Mouse (Mus musculus): ENCODE measurements around the gene Tab1. TPM values are rescaled to one million over a fixed set of nuclear protein-coding genes. Genes with fewer than 3 reads are reported as not detected.

Tab1 gene
- polyA plus RNA-seq, 1 experiment from 2014 or later, result 31.1 TPM

DNA sequence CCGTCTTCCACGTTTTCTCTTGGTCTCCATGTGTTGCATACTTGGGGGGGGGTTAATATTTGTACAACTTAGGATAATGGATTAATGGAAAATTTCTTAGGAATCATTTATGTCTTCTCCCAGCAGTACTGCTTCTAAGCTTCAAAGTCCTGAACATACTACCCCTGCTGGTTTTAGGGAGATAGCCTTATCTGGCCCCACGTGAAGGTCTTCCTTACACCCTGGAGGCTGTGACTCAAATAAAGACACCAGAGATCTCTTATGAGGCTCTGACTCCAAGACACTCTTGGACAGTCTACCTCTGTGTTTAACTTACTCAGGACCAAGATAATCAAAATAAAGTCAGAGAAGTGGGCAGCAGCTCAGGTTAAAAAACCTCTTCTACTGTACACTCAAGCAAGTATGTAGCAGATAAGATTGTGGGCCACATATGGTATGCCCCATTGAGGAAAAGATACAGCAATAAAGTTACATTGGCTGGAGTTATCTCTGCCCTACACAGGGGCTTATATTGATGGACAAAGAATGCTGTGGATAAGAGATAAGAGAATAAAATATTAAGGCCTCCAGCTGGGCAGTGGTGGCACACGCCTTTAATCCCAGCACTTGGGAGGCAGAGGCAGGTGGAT lies 49.3 kb downstream of the Tab1 start:
- Histone ChIP-seq H3K27me3 (replicated peaks) (no peaks in the 10 kb centered on the region), H3K36me3 (0 out of 2 replicates have a peak, but pooled peaks cover 3% of the 10 kb centered on the region), H3K27ac (replicated peaks) (no peak overlapping the region), H3K4me3 (no peak overlapping the region), H3K9me3 (peaks cover 5% of the 10 kb centered on the region), H3K4me1 (no peaks in the 10 kb centered on the region), H3K9ac (no peak overlapping the region), H3K4me2 (no peak overlapping the region)
- WGBS, result 61% methylated on average over 4 of the region's 4 CpGs
- ATAC-seq (ENCODE audit: extremely low read depth, insufficient number of reproducible peaks, low FRiP score, low TSS enrichment), result no peak

DNA sequence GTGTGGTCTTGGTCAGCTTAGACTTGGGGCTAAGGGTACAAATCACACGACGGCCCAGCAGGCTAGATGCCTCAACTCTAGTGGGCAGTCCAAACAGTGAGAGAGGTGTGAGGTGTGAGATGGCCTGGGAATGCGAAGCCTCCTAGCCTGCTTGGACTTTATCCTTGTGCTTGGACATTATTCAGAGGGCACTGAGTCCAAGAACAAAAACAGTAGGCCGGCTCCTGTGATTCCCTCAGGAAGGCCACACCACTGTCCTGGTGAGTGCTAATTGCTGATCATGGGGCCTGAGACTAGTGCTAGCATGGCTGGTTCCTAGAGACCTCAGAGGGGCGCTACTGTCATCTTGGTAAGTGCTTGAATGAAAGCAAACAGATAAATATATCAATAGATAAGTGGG lies 56.0 kb downstream of the Tab1 start:
- no peaks in the 10 kb centered on the region for H3K36me3 ChIP-seq
- no peaks in the 10 kb centered on the region for H3K9me3 ChIP-seq
- H3K4me1 ChIP-seq, result peaks cover 10% of the 10 kb centered on the region
- H3K27ac ChIP-seq (replicated peaks), result no peak overlapping the region
- H3K4me3 ChIP-seq, result no peak overlapping the region
- H3K9ac ChIP-seq, result no peak overlapping the region
- H3K27me3 ChIP-seq (replicated peaks), result no peaks in the 10 kb centered on the region
- 61% methylated on average over 5 of the region's 5 CpGs for WGBS
- no peak for ATAC-seq (ENCODE audit: extremely low read depth, insufficient number of reproducible peaks, low FRiP score, low TSS enrichment)
- no peak overlapping the region for H3K4me2 ChIP-seq

DNA sequence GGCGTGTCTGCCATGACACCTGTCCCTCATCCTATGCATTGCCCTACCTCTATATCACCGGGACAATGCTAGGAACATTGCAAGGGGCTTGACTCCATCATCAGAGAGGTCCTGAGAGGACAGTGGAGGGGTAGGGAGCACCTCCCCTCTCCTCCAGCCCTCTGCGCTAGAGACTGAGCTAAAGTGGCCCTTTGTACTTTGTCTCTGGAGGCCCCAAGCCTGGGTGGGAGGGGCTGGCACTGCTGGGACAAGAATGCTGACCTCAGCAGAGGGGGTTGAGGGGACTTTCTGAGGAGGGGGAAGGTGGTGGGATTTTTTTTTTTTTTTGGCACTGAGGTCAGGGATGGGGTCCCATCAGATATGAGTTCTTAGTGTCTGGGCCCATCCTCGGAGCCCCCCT lies 57.1 kb downstream of the Tab1 start:
- WGBS, result 70% methylated on average over 4 of the region's 4 CpGs
- Histone ChIP-seq H3K4me1 (peaks cover 10% of the 10 kb centered on the region), H3K27ac (replicated peaks) (no peak overlapping the region), H3K9ac (no peak overlapping the region), H3K9me3 (no peaks in the 10 kb centered on the region), H3K27me3 (replicated peaks) (no peaks in the 10 kb centered on the region), H3K4me2 (no peak overlapping the region), H3K36me3 (no peaks in the 10 kb centered on the region), H3K4me3 (no peak overlapping the region)
- no peak for ATAC-seq (ENCODE audit: extremely low read depth, insufficient number of reproducible peaks, low FRiP score, low TSS enrichment)

DNA sequence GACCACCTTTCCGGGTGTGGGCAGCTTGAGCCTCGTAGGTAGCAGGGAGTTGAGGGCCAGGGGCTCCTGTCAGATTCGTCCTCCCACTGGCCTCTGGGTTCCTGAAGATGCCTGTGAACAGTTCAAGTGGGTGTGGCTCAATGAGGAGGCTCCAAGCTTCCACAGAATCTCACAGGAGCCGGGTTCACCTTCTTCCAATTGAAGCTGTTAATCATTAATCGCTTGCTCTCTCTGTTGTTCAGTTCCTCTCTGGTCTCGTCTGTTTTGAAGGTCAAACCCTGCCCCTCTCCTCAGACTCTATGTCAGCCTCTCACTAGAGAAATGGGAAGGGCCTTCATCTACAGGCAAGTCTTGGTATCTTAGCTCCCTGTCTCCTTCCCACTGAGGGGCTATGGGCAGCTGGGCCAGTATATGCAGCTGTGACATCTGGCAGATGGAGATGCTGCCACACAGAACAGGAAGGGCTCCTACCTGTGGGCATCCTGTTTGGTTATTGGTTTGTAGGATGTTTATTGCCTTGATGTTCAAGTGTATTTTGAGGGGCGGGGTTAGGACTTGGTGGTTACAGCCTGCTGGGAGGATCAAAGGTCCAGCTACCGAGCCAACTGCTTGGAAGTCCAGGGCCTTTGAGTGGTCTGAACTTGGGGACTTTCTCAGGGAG lies 58.8 kb downstream of the Tab1 start:
- ATAC-seq (ENCODE audit: extremely low read depth, insufficient number of reproducible peaks, low FRiP score, low TSS enrichment), result no peak
- H3K27ac ChIP-seq (replicated peaks), result no peak overlapping the region
- H3K9me3 ChIP-seq, result no peaks in the 10 kb centered on the region
- H3K27me3 ChIP-seq (replicated peaks), result no peaks in the 10 kb centered on the region
- H3K4me1 ChIP-seq, result peaks cover 10% of the 10 kb centered on the region
- H3K4me2 ChIP-seq, result no peak overlapping the region
- H3K4me3 ChIP-seq, result no peak overlapping the region
- H3K9ac ChIP-seq, result no peak overlapping the region
- H3K36me3 ChIP-seq, result no peaks in the 10 kb centered on the region
- WGBS, result 62% methylated on average over 8 of the region's 8 CpGs

DNA sequence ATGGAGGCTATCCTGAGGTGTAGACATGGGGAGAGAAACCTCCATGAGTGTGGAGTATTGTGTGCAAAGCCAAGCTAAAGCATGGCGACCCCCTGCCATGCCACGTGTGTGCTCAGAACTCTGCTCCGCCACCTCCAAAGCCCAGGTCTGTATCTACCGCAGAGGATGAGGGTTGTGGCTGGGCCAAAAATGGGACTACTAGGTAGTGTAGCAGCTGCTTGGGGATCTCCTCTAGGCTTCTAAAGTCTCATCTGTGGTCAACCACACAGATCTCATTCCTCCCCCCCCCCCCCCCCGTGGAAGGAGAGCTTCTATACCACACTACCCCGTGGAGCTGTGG lies 59.3 kb downstream of the Tab1 start:
- Histone ChIP-seq H3K27ac (replicated peaks) (no peak overlapping the region), H3K9me3 (no peaks in the 10 kb centered on the region), H3K4me3 (no peak overlapping the region), H3K9ac (no peak overlapping the region), H3K36me3 (no peaks in the 10 kb centered on the region), H3K4me1 (peaks cover 10% of the 10 kb centered on the region), H3K27me3 (replicated peaks) (no peaks in the 10 kb centered on the region), H3K4me2 (no peak overlapping the region)
- no peak for ATAC-seq (ENCODE audit: extremely low read depth, insufficient number of reproducible peaks, low FRiP score, low TSS enrichment)
- 77% methylated on average over 6 of the region's 6 CpGs for WGBS

DNA sequence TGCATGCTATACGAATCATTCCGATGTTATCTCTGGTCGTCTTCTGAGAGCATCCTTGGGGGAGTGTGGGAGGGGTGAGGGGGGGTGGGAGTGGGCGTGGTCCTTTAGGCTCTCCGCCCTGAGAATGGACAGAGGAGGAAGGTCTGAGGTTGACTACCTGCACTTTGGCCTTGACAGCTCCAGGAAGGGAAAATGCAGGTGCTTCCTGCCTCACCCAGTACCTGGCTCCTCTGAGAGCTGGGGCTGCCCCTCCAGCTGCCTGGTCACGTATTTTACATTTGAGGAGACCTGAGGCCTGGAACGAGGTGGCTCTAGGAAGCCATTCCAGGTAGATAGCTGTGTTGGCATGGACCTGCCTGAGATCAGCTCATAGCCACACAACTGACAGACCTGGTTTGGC lies 59.9 kb downstream of the Tab1 start:
- 61% methylated on average over 7 of the region's 7 CpGs for WGBS
- no peak overlapping the region for H3K4me3 ChIP-seq
- H3K27me3 ChIP-seq (replicated peaks), result no peaks in the 10 kb centered on the region
- H3K4me2 ChIP-seq, result no peak overlapping the region
- no peak overlapping the region for H3K27ac ChIP-seq (replicated peaks)
- no peak overlapping the region for H3K9ac ChIP-seq
- H3K36me3 ChIP-seq, result no peaks in the 10 kb centered on the region
- ATAC-seq (ENCODE audit: extremely low read depth, insufficient number of reproducible peaks, low FRiP score, low TSS enrichment), result no peak
- H3K9me3 ChIP-seq, result peaks cover 2% of the 10 kb centered on the region
- peaks cover 10% of the 10 kb centered on the region for H3K4me1 ChIP-seq

DNA sequence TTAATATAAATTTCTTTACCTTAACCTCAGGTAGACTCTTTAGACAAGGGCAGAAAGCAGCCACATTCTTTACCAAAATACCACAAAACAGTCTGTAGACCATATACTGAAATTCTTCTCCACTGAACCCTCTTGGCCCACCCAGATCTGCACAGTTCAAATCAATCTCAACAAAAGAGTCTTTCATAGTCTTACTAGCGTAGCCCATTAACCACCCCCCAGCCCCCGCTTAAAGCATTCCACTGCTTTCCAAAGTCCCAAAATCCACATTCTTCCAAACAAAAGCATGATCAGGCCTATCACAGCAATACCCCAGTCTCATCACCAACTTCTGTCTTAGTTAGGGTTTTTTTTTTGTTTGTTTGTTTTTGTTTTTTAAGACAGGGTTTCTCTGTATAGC lies 66.6 kb downstream of the Tab1 start:
- no peaks in the 10 kb centered on the region for H3K36me3 ChIP-seq
- no peaks in the 10 kb centered on the region for H3K4me1 ChIP-seq
- 75% methylated on average over 2 of the region's 2 CpGs for WGBS

DNA sequence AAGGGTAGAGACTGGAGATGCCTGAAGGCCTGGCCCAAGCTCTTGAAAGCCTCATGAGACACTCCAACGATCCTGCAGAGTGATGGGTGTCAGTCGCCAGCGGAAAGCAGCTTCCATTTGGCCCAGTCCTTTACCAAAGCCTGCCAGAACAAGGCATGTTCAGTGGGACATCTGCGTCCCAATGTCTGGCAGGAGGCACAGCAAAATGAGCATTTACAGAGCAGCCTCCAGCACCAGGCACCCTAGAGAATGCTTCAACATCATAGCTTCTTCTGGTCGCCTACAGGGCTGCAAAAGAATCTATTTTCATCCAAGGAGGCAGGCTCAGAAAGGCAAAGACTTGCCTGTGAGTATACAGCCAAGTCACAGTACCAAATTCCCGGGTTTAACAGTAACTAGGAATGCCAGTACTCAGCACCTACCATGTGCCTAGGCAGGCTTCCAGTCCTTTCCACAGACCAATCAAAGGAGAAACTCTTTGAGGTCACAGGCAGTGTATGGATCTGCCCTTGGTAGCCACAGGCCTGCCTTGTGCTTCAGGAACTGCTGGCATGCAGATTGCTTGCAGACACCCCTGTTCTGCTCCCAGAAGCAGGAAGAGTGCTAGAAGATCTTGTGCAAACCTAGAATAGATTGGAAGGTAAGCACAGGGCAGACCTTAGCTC lies 69.3 kb downstream of the Tab1 start:
- 70% methylated on average over 6 of the region's 6 CpGs for WGBS
- no peak for ATAC-seq (ENCODE audit: extremely low read depth, insufficient number of reproducible peaks, low FRiP score, low TSS enrichment)

More for the DNA sequence above, 66.6 kb downstream of the Tab1 start:
- Histone ChIP-seq H3K9me3 (peaks cover 8% of the 10 kb centered on the region), H3K27me3 (replicated peaks) (no peaks in the 10 kb centered on the region), H3K9ac (no peak overlapping the region), H3K4me2 (no peak overlapping the region), H3K4me3 (no peak overlapping the region), H3K27ac (replicated peaks) (no peak overlapping the region)
- no peak for ATAC-seq (ENCODE audit: extremely low read depth, insufficient number of reproducible peaks, low FRiP score, low TSS enrichment)

DNA sequence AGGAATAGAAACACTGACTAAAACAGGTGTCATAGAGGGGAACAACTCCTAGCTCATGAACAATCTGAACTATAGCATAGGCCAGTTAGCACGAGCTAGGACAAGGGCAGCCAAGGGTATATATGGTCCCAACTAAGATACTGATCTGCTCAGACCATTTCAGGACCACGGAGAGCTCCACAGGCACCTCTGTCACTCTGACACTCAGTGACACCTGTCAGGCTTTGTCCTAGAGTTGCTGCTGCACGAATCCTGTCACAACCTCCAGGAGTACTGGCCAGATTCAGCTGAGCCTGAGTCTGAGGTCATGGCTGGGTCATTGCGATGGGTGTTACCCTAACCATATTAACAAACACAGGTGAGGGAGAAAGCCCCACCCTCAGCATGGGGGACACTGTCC lies 70.5 kb downstream of the Tab1 start:
- 0 out of 2 replicates have a peak, but pooled peaks cover 13% of the 10 kb centered on the region for H3K27me3 ChIP-seq (replicated peaks)
- 25% methylated on average over 4 of the region's 4 CpGs for WGBS
- no peak overlapping the region for H3K9ac ChIP-seq
- H3K4me3 ChIP-seq, result no peak overlapping the region
- no peaks in the 10 kb centered on the region; the same call in 1 of the 2 replicates for H3K9me3 ChIP-seq
- H3K27ac ChIP-seq (replicated peaks), result no peak overlapping the region
- H3K4me1 ChIP-seq, result no peaks in the 10 kb centered on the region
- H3K36me3 ChIP-seq, result no peaks in the 10 kb centered on the region
- no peak overlapping the region for H3K4me2 ChIP-seq
- no peak for ATAC-seq (ENCODE audit: extremely low read depth, insufficient number of reproducible peaks, low FRiP score, low TSS enrichment)

More for the DNA sequence above, 69.3 kb downstream of the Tab1 start:
- Histone ChIP-seq H3K4me2 (no peak overlapping the region), H3K27me3 (replicated peaks) (0 out of 2 replicates have a peak, but pooled peaks cover 10% of the 10 kb centered on the region), H3K36me3 (no peaks in the 10 kb centered on the region), H3K27ac (replicated peaks) (no peak overlapping the region), H3K4me3 (no peak overlapping the region), H3K4me1 (no peaks in the 10 kb centered on the region), H3K9me3 (peaks cover 8% of the 10 kb centered on the region), H3K9ac (no peak overlapping the region)

DNA sequence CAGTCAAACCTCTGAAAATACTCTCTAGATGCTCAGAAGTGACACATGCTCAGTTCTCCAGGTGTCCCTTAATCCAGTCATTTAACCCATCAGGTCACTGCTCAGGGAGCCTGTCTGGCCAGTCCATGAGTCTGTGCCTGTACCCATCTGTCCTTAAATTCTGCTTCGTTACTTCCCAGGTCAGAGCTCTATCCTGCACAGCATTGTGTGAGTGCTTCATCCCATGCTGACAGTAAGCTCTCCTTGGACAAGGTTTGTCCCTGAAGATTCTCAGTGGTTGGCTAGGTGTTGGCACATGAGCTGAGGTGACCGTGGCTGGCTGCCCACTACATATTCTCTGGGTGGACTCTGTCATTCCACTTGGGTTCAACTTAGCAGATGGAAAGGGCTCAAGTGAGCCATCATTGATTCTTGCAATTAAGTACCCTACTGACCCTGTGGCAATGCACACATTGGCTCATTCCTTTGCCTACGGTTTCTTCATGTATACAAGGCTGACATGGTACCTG lies 73.2 kb downstream of the Tab1 start:
- Histone ChIP-seq H3K27ac (replicated peaks) (no peak overlapping the region), H3K4me2 (no peak overlapping the region), H3K9ac (no peak overlapping the region), H3K36me3 (no peaks in the 10 kb centered on the region), H3K4me1 (no peaks in the 10 kb centered on the region), H3K27me3 (replicated peaks) (0 out of 2 replicates have a peak, but pooled peaks cover 17% of the 10 kb centered on the region), H3K9me3 (no peaks in the 10 kb centered on the region), H3K4me3 (no peak overlapping the region)
- WGBS, result 70% methylated on average over 3 of the region's 3 CpGs
- ATAC-seq (ENCODE audit: extremely low read depth, insufficient number of reproducible peaks, low FRiP score, low TSS enrichment), result no peak

DNA sequence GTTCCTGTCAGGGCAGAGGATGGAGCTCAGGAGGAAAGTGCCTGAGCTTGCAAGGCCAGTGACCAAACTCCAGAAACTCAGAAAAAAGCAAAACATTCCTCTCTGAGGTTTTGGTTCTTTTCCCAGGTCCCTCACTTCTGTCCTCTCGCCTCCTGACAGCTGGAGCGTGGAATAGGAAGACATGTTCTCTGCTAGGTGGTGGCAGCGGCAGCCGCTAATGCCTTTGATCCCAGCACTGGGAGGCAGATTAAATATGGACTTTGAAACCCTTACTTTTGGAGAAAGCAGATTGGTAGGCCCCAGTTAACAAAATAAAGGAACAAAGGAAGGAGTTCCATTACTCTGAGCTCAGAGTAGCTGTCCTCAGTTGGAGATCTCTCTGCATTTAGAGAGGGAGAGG lies 75.5 kb downstream of the Tab1 start:
- Histone ChIP-seq H3K27ac (replicated peaks) (no peak overlapping the region), H3K9me3 (no peaks in the 10 kb centered on the region), H3K4me2 (no peak overlapping the region), H3K27me3 (replicated peaks) (0 out of 2 replicates have a peak, but pooled peaks cover 20% of the 10 kb centered on the region), H3K4me3 (no peak overlapping the region), H3K36me3 (peaks cover 8% of the 10 kb centered on the region; the same call in 1 of the 2 replicates), H3K4me1 (no peaks in the 10 kb centered on the region), H3K9ac (no peak overlapping the region)
- no peak for ATAC-seq (ENCODE audit: extremely low read depth, insufficient number of reproducible peaks, low FRiP score, low TSS enrichment)
- 35% methylated on average over 4 of the region's 4 CpGs for WGBS
